Mouse (Mus musculus): ENCODE data around the gene Runx1.

DNA sequence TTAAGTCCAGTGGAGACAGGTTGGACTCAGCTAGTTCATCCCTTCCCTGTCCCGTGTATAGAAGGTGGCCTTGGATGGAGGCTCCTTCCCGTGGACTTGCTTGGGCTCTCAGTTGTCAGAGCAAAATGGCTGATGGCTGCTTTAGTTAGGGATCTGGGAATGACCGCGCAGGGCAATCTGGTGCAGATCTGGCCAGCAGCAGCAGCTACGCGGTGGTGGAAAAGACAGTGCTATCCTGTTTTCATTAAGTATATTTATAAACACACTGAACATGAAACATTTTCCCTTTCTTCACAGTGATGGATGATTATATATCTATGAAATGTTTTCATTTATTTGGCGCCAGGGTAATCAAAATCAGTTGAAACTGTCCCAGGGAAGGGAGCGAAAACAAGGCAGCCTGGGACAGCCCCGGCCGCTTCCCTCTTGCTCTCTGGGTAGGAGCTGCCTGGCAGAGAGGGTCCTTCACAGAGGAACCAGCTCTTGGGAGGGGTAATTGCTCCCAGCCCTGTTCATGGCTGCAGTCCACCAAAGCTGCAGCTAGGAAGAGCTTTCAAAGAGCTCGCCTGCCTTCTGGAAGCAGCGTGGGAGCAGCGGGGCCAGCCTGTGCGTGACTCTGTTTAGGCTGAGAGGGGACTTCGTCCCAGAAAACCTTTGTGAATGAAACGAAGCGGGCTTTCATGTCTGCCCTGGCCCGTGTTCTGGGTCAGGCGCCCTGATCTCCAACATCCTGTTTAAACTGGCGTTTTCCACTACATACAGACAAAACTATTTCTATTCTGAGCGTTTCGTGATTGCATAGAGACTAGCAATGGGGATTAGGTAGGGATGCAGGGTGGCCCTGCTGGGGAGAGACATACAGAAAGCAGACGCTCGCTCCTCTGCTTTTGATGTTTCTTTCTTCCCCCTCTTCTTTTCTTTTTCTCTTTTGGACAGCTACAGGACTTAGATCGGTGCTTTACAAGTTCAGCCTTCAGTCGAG is 19.6 kb upstream of the Runx1 start:
- TF ChIP-seq ZNF384 (IDR thresholded peaks at IDR 0.05; ENCODE audit: low read depth, low read length) (no peak), ZC3H11A (IDR thresholded peaks at IDR 0.05; ENCODE audit: borderline replicate concordance, low read depth, low read length) (no peak), CHD2 (IDR thresholded peaks at IDR 0.05; ENCODE audit: low read depth, low read length) (no peak)

Data from ES-E14 (cell line).